Mouse (Mus musculus) neural tube, embryonic 15.5 days (tissue): ENCODE measurements at regions not wholly inside any gene's neighbourhood (a gene's known extent, or its start where the extent isn't known, plus 50 kb on each side); places are given as distances from the start of the nearest gene placed in this dataset.

Experiments
- ATAC-seq: fragments of 200-750 bp; cut with Nextera tagmentation; 2 replicates; pipeline ENCODE4 v1.8.0; 2017; ENCODE audit warnings: mild to moderate bottlenecking, moderate TSS enrichment, moderate library complexity; ENCODE audit not compliant: low FRiP score
- H3K27ac ChIP-seq: fragments of 300-500 bp; sonication (generic); replicated peaks from 2 replicates; pipeline ENCODE4 v1.5.1; 2015; ENCODE audit warnings: mild to moderate bottlenecking, inconsistent platforms
- H3K27me3 ChIP-seq: fragments of 300-500 bp; sonication (generic); replicated peaks from 2 replicates; pipeline ENCODE4 v1.6.1; 2015; ENCODE audit warnings: inconsistent platforms
- H3K36me3 ChIP-seq: fragments of 300-500 bp; sonication (generic); 2 replicates; pipeline ENCODE4 v1.6.1; 2015; ENCODE audit warnings: inconsistent platforms
- H3K4me1 ChIP-seq: fragments of 300-500 bp; sonication (generic); 2 replicates; pipeline ENCODE4 v1.6.1; 2015; ENCODE audit warnings: inconsistent platforms
- H3K4me2 ChIP-seq: fragments of 300-500 bp; sonication (generic); 2 replicates; pipeline ENCODE4 v1.6.1; 2015; ENCODE audit warnings: inconsistent platforms, mild to moderate bottlenecking, moderate library complexity
- H3K4me3 ChIP-seq: fragments of 300-500 bp; sonication (generic); replicated peaks from 2 replicates; pipeline ENCODE4 v1.5.1; 2015; ENCODE audit warnings: mild to moderate bottlenecking, inconsistent platforms
- H3K9ac ChIP-seq: fragments of 300-500 bp; sonication (generic); replicated peaks from 2 replicates; pipeline ENCODE4 v1.6.1; 2015; ENCODE audit warnings: mild to moderate bottlenecking, inconsistent platforms
- H3K9me3 ChIP-seq: fragments of 300-500 bp; sonication (generic); replicated peaks from 2 replicates; pipeline ENCODE4 v1.6.1; 2016; ENCODE audit warnings: inconsistent platforms
- WGBS: fragments of 180-500 bp; shearing (Covaris S2); methylation state at CpG from one replicate; pipeline ENCODE4 v1.1.7; 2015; ENCODE audit warnings: mixed read lengths; 5-methylcytosine and 5-hydroxymethylcytosine counted together

- Histone ChIP-seq H3K4me3 (no peak overlapping the region), H3K27me3 (no peaks in the 10 kb centered on the region), H3K9me3 (no peaks in the 10 kb centered on the region), H3K9ac (no peak overlapping the region), H3K27ac (no peak overlapping the region), H3K4me1 (peaks cover 4% of the 10 kb centered on the region; the same call in 1 of the 2 replicates), H3K4me2 (peak overlapping the region; percentile 19; the same call in 1 of the 2 replicates), H3K36me3 (no peaks in the 10 kb centered on the region)
- 54% methylated on average over 12 of the region's 12 CpGs for WGBS
- peak; percentile 86 for ATAC-seq
Measured at GRCm38 (mm10) chr8:62284378-62285110, 161.6 kb upstream of the Anxa10 start.

GRCm38 (mm10) chr8:62250551-62250950 lies 127.6 kb upstream of the Anxa10 start:
- Histone ChIP-seq H3K27ac (no peak overlapping the region), H3K4me1 (no peaks in the 10 kb centered on the region), H3K9ac (no peak overlapping the region), H3K27me3 (no peaks in the 10 kb centered on the region), H3K4me2 (no peak overlapping the region), H3K9me3 (no peaks in the 10 kb centered on the region), H3K36me3 (no peaks in the 10 kb centered on the region), H3K4me3 (no peak overlapping the region)
- ATAC-seq = no peak
- WGBS = 86% methylated on average over 6 of the region's 6 CpGs
